Mouse (Mus musculus): ENCODE measurements around the gene BC024978.
A peak's percentile ranks its signal among the peaks of the same experiment; 100 is the strongest.

The BC024978 gene

DNA sequence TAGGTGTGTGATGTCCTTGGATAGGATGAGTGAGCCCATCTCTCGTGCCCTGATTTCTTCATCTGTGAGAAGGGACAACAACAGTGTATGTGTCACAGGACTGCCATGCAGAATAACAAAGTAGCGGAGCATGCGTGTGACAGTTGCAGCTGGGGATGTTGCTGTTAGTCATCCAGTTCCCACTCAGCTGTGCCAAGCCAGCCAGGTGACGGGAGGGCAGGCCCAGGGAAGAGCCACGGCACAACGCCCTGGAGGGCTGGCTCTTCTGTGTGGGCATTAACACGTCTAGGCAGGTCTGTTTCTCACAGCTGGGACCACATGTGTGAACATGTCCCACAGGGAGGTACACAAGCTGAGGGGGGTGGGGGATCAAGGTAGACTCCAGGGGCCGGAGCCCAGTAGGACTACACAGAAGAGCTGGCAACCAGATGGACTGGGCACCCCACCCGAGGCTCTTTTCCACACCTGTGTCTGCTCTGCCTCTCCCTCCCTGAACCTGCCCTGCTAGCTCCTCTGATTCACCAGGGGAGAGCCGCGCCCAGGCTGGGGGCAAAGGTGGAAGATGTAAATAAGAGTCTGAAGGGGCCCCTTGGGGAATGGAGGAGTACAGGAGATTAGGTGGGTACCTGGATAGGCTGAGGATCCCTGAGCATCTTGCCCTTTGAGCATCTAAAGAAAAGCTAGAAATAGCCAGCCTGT lies 29.4 kb downstream of the BC024978 start:
- DNase-seq (ENCODE audit: low read depth): no peak

DNA sequence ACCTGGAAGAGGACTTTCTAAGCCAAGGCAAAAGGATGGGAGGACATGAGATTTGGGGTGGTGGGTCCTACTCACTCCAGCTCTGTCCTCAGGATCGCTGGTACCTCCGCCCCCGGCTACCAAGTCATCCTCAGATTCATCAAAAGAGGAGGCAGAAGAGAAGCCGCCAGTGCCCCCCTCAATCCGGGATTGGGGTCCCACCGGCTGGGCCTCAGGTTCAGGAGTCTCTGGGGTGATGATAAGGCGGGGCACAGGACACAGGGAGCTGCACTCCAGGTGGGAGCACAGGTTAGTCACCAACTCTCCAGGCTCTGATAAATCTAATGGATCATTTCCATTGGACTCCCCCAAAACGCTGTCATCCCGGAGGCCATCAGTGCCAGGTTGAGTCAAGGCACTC lies 31.7 kb downstream of the BC024978 start:
- no peak for DNase-seq (ENCODE audit: low read depth)

DNA sequence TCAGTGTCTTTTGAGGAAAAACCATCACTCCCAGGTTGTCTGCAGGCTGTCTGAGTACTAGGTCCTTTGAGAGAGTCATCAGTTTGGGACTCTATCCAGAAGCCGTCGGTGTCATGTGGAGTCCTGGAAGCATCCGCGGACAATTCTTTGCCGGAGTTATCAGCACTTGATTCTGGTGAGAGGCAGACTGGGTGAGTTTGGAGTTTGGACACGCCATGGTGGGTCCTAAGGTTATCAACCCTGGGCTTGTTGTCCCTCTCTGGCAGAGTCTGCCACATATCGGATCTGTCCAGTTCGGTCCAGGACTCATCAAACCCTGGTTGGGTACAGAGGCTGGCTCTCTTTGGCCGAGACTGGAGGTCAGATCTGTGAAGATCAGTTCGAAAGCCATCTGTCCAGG lies 32.1 kb downstream of the BC024978 start:
- peak; percentile 35 for DNase-seq (ENCODE audit: low read depth)

DNA sequence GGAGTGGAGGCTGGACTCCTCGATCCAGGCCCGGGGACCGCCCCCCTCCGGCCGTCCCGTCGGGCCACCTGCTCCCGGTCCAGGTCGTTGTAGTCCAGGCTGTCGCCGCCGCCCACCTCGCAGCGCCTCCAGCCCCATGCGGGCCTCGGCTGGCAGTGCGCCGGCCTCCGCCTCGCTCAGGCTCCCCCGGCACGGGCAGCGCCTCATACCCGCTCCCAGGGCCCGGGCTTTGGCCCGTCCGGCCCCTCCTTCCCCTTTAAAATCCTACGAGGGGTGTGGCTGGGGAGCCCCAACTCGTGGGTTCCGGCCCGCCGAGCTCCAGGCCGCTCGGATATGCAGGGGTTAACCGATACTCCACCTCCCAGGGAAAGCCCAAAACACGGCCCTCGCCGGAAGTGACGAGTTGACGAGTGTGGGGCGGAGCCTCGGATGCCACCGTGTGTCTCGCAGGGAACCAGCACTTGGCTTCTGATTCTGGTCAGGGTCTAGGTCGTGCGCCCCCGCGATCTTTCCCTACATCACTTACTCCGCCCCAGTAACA lies 32.8 kb downstream of the BC024978 start, which contains the start of gene Itpkc:
TSS of gene Itpkc (minus strand) at position 381 of the 541 bp plus-strand sequence.
- DNase-seq (ENCODE audit: low read depth): peak; percentile 96

DNA sequence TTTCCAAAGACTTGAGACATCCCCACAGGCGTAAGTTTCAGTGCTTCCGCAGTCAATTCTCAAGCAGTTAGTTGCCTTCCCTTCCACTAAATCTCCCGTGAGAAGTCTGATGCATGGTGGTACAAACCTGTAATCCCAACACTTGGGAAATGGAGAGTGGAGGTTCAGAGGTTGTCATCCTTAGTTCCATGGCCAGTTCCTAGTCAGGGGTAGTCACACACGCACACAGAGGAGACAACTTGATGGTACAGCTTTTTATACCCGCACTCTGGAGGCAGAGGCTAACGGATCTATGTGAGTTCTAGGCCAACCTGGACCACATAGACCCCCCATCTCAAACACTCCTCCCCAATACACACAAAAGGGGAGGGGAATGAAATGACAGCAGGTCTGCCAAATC lies 33.3 kb downstream of the BC024978 start:
- DNase-seq (ENCODE audit: low read depth): no peak

DNA sequence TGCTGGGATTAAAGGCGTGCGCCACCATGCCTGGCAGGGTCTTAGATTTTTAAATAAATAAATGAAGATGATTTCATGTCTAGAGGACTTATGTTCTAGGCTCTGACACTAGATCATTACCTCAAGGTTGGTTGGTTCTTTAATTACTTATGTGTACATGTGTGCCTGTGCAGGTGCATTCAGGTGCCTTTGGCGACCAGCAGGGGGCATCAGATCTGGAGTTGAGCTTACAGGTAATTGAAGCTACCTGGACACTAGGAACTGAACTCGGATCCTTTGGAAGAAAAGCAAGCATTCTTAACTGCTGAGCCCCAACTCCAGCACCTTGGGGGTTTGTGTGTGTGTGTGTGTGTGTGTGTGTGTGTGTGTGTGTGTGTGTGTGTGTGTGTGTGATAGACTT lies 35.2 kb downstream of the BC024978 start:
- DNase-seq (ENCODE audit: low read depth): peak; percentile 60

DNA sequence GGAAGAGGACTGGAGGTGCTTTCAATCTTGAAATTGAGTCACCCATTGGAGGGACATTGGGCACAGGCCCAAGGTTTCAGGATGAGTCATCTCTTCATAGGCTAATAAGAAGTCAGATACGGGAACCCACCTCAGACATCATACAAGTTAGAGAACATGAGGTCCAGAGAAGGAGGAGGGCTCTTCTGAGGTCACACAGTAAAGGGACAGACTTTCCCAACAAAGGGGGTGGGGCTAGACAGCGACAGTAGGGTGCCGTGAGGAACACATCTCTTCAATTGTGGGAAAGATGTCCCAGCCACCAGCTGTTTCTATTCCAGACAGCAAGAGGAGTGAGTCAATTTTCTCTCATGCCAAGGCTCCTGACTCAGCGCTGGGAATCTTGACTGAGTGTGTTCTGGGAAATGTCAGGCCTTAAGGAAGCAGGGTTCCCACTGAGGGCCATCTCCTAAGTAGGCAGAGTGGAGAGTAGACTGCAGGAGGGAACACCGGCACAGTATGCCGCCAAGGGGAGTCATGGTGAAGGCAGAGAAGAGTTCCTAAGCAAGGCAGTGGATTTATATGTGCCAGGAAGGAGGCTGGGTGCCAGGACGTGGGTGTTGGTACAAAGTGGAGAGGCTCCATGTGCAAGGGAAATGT lies 36.2 kb downstream of the BC024978 start:
- DNase-seq (ENCODE audit: low read depth): no peak

DNA sequence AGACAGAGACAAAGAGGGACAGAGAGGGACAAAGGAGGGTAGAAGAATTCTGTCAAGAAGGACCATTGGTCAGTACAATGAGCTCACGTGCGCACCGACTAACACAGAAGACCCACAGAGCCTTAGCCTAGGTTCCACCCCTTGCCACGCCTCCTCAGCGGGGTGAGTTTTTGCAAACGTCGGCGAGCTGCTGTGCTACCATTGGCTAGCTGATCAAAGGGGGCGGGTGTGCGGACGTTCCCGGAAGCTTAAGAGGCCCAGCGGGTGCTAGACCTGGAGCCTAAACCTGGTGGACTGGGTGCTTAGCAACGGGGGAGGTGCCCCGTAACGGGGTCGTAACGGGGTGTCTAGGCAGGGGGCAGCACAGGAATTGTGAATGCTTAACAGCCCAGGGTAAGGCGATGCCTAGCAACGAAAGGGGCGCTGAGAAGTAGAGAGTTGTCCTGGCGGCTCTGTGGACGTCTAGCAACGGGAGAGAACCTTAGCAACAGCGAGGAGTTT lies 37.2 kb downstream of the BC024978 start, which contains the start of gene Coq8b:
TSS of gene Coq8b (plus strand) at position 243 of the 501 bp plus-strand sequence.
- DNase-seq (ENCODE audit: low read depth): peak; percentile 94

DNA sequence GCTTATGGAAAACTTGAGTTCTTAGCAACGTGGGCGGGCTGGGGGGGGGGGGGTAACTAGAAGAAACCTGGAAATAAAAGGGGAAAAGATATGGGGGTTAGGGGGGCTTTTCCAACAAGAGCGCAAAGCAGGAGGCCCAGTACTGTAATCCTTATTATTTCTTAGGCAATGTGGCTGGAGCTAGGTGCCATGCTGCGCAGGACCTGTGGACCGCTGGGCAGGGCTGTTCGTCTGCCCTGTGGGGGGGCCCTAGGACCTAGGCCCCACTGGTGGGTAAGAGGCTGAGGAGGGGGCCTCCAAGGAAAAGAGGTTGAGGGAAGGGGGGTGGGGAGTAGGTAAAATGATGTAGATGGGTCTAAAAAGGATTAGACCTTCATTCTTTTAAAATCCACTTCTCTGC lies 37.7 kb downstream of the BC024978 start:
- DNase-seq (ENCODE audit: low read depth): no peak

DNA sequence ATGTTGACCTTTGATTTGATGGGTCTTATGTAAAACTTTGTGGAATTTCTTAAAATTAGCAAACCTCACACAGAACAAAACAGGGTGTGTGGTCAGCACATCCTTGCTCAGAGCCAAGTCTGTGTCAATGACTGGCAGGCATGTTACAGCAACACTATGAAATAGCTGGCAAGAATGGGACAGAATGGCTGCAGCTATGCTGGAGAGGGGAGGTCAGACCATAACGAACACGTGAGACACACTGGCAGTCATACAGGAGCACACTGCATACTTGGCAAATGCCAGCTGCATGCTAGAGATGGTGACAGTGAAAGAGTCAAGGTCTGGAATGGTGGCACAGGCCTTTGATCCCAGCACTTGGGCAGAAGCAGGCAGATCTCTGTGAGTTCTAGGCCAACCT lies 40.1 kb downstream of the BC024978 start:
- DNase-seq (ENCODE audit: low read depth): no peak

DNA sequence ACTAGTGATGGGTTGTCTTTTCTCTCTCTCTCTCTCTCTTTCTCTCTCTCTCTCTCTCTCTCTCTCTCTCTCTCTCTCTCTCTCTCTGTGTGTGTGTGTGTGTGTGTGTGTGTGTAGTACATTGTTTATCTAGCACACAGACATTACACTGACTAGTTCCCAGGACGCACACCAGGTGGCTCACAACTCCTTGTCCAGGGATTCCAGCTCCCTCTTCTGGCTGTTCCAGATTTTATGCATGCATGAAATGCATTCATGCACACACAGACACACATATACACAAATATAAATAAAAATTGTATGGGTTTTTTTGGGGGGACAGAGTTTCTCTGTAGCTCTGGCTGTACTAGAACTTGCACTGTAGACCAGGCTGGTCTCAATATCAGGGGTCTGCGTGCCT lies 41.9 kb downstream of the BC024978 start:
- DNase-seq (ENCODE audit: low read depth): no peak

DNA sequence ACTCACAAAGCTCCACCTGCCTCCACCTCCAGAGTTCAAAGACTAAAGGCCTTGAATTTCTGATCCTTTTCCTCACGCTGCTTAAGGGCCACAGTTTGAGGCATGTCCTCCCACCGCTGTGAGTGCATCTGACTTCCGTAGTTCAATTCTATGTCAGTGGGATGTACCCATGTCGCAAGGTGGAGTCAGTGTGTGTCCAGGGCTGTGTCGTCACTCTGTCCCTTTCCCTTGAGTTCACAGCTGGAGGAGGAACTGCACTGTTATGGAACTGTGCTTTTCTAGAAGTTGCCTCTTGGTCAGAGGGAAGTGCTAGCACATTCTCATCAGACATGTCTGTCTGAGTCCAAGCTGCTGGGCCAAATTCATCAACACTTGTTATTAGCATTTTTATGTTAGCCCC lies 43.0 kb downstream of the BC024978 start:
- no peak for DNase-seq (ENCODE audit: low read depth)

DNA sequence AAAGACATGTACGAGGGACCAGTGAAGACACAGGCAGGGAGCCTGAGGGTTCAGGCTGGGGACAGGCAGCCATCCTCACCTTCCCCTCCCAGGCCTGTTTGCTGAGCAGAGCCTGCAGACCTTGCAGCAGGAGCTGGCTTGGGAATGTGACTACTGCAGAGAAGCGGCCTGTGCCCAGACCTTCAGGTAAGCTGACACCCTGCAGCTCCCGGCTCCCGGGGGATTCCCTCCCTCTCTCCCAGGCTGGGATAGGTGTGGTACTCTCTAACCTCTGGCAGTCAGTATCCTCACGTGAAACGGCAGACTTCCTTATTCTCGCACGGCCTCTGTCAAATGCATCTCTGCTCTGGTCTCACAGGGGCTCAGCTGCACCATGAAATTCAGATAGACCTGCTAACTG lies 47.6 kb downstream of the BC024978 start:
- DNase-seq (ENCODE audit: low read depth): no peak

DNA sequence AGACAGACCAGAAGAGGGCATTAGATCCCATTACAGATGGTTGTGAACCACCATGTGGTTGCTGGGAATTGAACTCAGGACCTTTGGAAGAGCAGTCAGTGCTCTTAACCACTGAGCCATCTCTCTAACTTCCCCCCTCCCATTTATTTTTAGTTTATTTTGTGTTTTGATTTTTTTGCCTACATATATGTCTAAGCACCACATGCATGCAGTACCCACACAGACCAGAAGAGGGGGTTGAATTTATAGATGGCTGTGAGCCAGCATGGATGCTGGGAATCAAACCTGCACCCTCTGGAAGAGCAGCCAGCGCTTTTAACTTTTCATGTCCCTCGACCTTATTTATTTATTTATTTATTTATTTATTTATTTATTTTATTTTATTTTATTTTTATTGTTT lies 48.5 kb downstream of the BC024978 start:
- DNase-seq (ENCODE audit: low read depth): peak; percentile 67

DNA sequence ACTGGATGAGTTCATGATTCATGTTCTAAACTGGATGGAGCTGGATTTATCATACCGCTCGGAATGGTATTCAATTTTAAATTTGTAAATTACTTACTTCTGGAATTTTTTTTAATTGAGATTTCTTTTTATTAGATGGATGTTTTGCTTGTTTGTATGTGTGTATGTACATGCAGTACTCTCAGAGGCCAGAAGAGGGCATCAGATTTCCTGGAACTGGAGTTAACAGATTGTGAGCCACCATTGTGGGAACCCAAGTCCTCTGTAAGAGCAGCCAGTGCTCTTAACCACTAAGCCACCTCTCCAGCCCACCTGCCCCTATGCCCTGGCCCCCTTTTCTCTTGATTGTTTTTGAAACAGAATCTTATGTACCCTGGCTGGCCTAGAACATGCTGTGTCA lies 53.6 kb downstream of the BC024978 start:
- DNase-seq (ENCODE audit: low read depth): peak; percentile 46

DNA sequence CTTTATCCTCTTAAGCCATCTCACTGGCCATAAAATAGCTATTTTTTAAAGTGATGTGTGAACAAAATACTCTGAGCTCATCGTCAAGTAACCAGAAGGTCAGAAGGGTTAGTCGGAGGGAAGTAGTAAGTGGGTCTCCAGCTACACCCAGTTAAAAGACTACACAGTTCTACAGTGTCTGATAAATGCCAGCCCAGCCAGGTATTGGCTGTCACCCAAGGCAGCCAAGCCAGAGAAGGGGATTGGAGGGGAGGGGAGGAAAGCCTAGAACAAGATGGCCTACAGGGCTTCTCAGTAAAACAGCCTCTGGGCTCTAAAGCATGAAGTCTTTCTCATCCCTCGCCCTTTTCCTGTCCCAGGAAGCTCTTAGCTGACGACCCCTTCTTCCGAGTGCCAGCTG lies 54.3 kb downstream of the BC024978 start:
- no peak for DNase-seq (ENCODE audit: low read depth)

DNA sequence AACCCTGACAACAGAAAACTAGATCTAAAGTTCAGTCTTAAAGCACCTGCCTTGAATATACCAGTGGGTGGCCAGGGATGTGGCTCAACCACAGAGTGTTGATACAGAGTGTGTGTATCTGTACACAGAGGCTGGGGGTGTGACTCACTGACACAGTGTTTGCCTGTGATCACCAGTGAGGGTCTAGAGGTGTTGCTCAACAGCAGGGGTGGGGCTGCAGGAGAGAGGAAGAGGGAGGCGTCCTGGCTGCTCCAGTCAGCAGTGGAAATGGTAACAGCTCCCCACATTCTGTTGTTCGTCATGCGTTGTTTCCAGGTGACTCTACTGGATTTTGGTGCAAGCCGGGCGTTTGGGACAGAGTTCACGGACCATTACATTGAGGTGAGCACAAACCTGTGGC lies 56.4 kb downstream of the BC024978 start:
- DNase-seq (ENCODE audit: low read depth): no peak

DNA sequence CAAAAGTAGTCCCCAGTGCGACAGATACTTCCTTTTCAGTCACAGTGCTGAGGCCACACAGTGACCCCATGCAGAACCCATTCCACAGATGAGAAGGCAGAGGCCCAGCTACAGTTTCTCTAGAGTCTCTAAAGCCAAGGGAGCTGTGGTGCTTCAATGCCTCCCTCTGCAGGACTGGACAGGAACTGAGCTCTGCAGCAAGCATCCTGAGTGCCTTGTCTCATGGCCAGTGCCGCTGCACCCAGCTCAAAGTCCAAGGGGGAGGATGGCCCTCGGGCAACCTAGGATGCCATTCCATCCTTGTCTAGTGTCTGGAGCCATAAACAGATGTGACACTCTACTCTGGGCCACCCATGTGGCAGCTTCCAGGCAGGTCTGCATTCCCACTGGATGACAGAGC lies 60.1 kb downstream of the BC024978 start:
- DNase-seq (ENCODE audit: low read depth): no peak

DNA sequence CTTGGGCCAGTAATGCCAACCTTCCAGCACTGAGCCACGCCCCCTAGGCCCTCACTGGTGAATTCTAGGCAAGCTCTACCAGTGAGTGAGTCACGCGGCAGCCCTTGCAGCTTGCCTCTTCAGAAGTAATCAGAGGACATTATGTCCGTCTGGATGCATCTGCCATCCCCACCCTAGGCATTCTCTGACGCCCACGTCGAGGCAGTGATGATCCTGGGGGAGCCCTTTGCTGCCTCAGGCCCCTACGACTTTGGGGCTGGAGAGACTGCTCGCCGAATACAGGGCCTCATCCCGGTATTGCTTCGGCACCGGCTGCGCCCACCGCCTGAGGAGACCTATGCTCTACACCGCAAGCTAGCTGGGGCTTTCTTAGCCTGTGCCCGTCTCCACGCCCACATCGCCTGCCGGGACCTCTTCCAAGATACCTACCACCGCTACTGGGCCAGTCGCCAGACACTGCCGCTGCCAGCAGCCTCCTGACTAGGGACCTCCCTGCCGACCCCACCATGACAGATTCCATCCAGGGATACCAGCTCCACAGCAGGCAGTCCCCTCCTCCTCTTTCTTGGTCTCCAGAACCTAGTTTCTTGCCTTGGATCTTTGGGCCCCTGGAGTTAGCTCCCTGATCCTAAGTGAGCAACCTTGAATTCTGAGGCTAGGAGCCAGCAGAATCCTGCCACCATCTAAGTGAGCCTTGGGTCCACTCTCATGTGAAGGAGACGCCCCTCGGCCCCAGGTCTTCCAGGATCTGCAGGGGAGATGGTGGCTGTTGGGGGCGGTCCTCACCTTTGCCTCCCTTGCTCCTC lies 61.7 kb downstream of the BC024978 start:
- DNase-seq (ENCODE audit: low read depth): no peak

DNA sequence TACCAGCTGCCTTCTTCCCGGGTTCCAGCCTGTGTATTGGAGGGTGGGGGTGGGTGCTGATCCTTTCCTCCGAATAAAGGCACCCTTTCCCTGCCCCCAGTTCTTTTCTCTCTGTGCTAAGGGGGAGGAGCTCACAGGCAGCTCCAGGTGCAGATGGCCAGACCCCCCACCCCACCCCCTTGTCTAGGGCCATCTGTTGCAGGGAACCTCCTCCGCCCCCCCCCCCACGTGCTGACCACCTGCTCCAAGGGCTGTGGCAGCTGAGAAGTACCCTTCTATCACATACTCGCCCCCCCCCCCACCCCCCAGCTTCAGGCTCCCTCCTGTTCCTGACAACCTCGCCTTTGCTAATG lies 62.2 kb downstream of the BC024978 start:
- DNase-seq (ENCODE audit: low read depth): no peak

DNA sequence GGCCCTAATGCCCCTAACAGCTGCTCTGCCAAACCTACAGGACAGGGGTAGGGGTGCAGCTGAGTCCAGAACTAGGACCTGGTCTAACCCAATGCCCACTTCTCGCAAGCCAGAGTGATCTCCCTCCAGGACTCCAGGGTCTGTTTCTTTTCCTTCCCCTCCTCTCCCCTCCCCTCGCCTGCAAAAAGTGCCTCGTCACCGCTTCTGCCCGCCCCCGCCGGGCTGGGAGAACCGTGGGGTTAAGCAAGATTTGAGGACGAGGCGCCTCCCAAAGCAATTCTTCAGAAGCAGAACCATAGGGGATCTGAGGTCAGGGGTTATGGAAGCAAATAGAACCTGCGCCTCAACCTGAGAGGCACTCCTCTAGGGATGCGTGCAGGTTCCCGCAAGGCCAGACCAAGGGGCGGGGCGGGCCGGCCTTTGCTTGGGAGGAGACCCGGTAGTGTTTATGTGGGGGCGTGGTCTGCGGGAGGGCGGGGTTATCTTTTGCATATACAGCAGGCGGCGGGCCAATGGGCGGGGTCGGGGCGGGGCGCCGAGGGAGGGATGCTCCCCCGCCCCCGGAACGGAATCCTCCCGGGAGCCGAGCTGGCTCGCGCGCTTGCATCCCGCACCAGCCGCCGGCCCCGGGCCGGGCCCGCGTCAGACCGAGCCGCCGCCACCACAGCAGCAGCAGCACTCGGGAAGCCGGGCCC lies 62.8 kb downstream of the BC024978 start, which contains the start of gene Numbl:
TSS of gene Numbl (plus strand) at position 229 of the 695 bp plus-strand sequence.
- peak; percentile 94 for DNase-seq (ENCODE audit: low read depth)

DNA sequence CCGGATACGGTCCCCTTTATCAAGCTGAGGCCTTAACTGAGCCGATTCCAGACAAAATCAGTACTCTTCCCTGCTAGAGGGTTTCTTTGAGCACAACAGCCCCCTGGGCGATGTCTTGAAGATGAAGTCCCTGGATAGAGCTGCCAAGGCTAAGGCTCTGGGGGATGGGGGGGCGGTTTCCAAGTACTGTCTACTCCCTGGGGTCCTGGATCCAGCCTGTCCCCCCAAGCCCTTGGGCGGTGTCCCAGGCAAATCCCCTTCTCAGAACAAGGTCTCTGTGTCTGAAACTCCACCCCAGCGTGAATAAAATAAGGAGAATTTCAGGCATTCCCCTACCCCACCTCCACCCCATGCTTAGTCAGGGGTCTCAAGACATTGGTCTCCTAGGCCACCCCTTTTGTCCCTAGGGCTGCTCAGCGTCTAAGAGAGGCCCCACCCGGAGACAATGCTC lies 63.7 kb downstream of the BC024978 start:
- no peak for DNase-seq (ENCODE audit: low read depth)
